Mouse (Mus musculus) intestine, embryonic 15.5 days (tissue): ENCODE measurements around the gene Ms4a3. TPM values are rescaled to one million over a fixed set of nuclear protein-coding genes. Genes with fewer than 3 reads are reported as not detected.
A peak's percentile ranks its signal among the peaks of the same experiment; 100 is the strongest.

ENCODE experiments used
- ATAC-seq: fragments of 200-750 bp; cut with Nextera tagmentation; 2 replicates; pipeline ENCODE4 v1.8.0; 2017; ENCODE audit warnings: moderate TSS enrichment, moderate library complexity
- H3K27ac ChIP-seq: fragments of 300-500 bp; sonication (generic); 2 replicates; pipeline ENCODE4 v1.5.1; 2015; ENCODE audit warnings: mild to moderate bottlenecking, inconsistent platforms
- H3K27me3 ChIP-seq: fragments of 300-500 bp; sonication (generic); replicated peaks from 2 replicates; pipeline ENCODE4 v1.6.1; 2015; ENCODE audit warnings: inconsistent platforms
- H3K36me3 ChIP-seq: fragments of 300-500 bp; sonication (generic); 2 replicates; pipeline ENCODE4 v1.6.1; 2015; ENCODE audit warnings: inconsistent platforms
- H3K4me1 ChIP-seq: fragments of 300-500 bp; sonication (generic); replicated peaks from 2 replicates; pipeline ENCODE4 v1.6.1; 2015; ENCODE audit warnings: inconsistent platforms
- H3K4me2 ChIP-seq: fragments of 300-500 bp; sonication (generic); replicated peaks from 2 replicates; pipeline ENCODE4 v1.6.1; 2015; ENCODE audit warnings: mild to moderate bottlenecking, inconsistent platforms
- H3K4me3 ChIP-seq: fragments of 300-500 bp; sonication (generic); replicated peaks from 2 replicates; pipeline ENCODE4 v1.5.1; 2015; ENCODE audit warnings: inconsistent platforms
- H3K9ac ChIP-seq: fragments of 300-500 bp; sonication (generic); 2 replicates; pipeline ENCODE4 v1.6.1; 2015; ENCODE audit warnings: inconsistent platforms
- H3K9me3 ChIP-seq: fragments of 300-500 bp; sonication (generic); 2 replicates; pipeline ENCODE4 v1.6.1; 2016; ENCODE audit warnings: inconsistent platforms
- WGBS: fragments of 180-500 bp; shearing (Covaris S2); methylation state at CpG from one replicate; pipeline ENCODE4 v1.1.7; 2015; 5-methylcytosine and 5-hydroxymethylcytosine counted together
- polyA plus RNA-seq: library from polyadenylated mRNA; unstranded; fragments of >200 nt; fragmentation: Nextera tagmentation; extraction: Ambion mirVana; gene quantifications from 2 replicates; pipeline ENCODE4 v1.2.1, GENCODE M21; 2015

Ms4a3 gene
- polyA plus RNA-seq, 1 experiment from 2014 or later: 0.34 TPM

GRCm38 (mm10) chr19:11617983-11618382 lies 22.7 kb downstream of the Ms4a3 start:
- no peak overlapping the region for H3K4me3 ChIP-seq
- no peaks in the 10 kb centered on the region for H3K27me3 ChIP-seq
- no peaks in the 10 kb centered on the region for H3K36me3 ChIP-seq
- H3K9me3 ChIP-seq: no peaks in the 10 kb centered on the region
- no peak overlapping the region for H3K9ac ChIP-seq
- H3K4me2 ChIP-seq: no peak overlapping the region
- no peaks in the 10 kb centered on the region for H3K4me1 ChIP-seq
- ATAC-seq: no peak
- H3K27ac ChIP-seq: no peak overlapping the region

- Histone ChIP-seq H3K9ac (no peak overlapping the region), H3K36me3 (no peaks in the 10 kb centered on the region), H3K4me2 (no peak overlapping the region), H3K9me3 (no peaks in the 10 kb centered on the region), H3K27me3 (no peaks in the 10 kb centered on the region), H3K4me3 (no peak overlapping the region), H3K4me1 (no peaks in the 10 kb centered on the region), H3K27ac (no peak overlapping the region)
- no peak for ATAC-seq
- 70% methylated on average over 2 of the region's 2 CpGs for WGBS
Observed at GRCm38 (mm10) chr19:11614805-11615204, 25.8 kb downstream of the Ms4a3 start.

DNA sequence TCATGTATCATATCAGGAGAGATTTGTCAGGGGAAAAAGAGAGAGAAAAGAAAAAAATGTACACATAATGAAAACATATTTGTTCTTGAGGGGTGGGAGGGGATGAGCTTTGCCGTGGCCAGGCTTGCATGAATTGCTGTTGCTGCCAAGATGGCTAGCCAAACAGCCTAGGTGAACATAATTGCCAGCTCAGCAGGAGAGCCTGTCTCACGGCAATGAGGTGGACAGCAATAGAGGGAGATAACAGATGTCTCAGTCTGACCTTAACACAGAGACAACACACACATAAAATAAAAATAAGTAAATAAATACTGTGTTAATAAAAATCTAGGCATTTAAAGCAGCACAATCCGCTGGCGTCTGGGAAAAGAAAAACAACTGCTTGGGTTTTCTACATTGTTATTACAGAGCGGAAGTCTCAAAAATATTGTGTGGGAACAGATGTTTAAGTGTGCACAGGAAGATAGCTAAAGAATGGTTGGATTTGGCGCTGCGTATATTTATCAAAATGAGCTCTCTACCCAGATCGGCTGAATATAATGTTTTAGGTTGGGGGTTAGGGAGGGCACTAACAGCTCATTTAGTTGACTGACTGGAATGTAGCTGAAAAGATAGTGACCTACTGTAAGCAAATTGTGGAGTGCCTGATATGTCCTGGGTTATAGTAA lies 26.7 kb downstream of the Ms4a3 start:
- H3K4me2 ChIP-seq: no peak overlapping the region
- H3K9ac ChIP-seq: no peak overlapping the region
- H3K9me3 ChIP-seq: no peaks in the 10 kb centered on the region
- no peaks in the 10 kb centered on the region for H3K27me3 ChIP-seq
- no peaks in the 10 kb centered on the region for H3K36me3 ChIP-seq
- no peaks in the 10 kb centered on the region for H3K4me1 ChIP-seq
- no peak for ATAC-seq
- WGBS: 53% methylated on average over 8 of the region's 8 CpGs
- no peak overlapping the region for H3K4me3 ChIP-seq
- no peak overlapping the region for H3K27ac ChIP-seq

- Histone ChIP-seq H3K27me3 (no peaks in the 10 kb centered on the region), H3K4me3 (no peak overlapping the region), H3K36me3 (no peaks in the 10 kb centered on the region), H3K4me1 (no peaks in the 10 kb centered on the region), H3K4me2 (no peak overlapping the region), H3K27ac (no peak overlapping the region), H3K9ac (no peak overlapping the region), H3K9me3 (no peaks in the 10 kb centered on the region)
- 89% methylated on average over 1 of the region's 1 CpGs for WGBS
- no peak for ATAC-seq
Observed at GRCm38 (mm10) chr19:11613084-11613483, 27.6 kb downstream of the Ms4a3 start.

DNA sequence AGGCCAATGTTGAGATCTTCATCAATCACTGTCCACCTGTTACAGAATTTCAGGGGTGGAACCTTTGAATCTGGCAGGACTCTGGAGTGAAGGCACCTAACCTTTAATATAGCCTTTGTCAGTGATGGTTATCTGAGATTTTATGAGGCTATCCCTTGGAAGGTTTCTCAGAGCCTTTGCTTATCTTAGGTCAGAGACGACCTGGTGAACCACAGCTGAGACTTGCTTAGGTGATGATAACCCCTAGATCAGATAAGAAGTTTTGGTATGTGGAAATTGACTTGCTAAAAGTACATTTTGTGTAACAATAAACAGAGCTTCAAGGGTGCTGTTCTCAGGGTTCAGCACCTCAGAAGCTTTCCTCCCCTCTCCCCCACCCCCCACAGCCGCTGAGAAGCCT lies 28.4 kb downstream of the Ms4a3 start:
- H3K9ac ChIP-seq: no peak overlapping the region
- no peaks in the 10 kb centered on the region for H3K36me3 ChIP-seq
- no peak for ATAC-seq
- H3K4me3 ChIP-seq: no peak overlapping the region
- 30% methylated on average over 2 of the region's 2 CpGs for WGBS
- H3K9me3 ChIP-seq: no peaks in the 10 kb centered on the region
- H3K4me2 ChIP-seq: no peak overlapping the region
- H3K27ac ChIP-seq: no peak overlapping the region
- H3K27me3 ChIP-seq: no peaks in the 10 kb centered on the region
- H3K4me1 ChIP-seq: no peaks in the 10 kb centered on the region

DNA sequence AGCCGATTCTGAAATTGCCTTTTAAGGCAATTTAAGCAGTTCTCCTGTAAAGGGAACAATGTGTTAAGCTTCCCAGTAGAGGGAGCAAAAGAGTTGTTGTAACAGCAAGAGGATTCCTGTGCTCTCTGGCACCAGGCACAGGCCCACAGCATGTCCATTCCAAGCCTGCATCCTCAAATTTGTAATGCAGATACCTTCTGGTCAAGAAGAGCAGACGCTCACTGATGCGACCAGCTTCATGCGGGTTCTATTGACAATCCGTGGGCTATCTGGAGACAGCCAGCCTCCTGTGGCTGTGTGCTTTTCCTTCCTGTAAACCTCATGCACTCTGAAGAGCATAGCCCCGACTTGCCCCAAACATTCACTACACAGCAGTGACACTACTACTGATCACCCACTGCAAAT lies 29.1 kb downstream of the Ms4a3 start:
- H3K9ac ChIP-seq: no peak overlapping the region
- H3K4me2 ChIP-seq: no peak overlapping the region
- H3K36me3 ChIP-seq: no peaks in the 10 kb centered on the region
- H3K9me3 ChIP-seq: no peaks in the 10 kb centered on the region
- ATAC-seq: peak; percentile 66; the same call in 1 of the 2 replicates
- H3K27me3 ChIP-seq: no peaks in the 10 kb centered on the region
- no peaks in the 10 kb centered on the region for H3K4me1 ChIP-seq
- no peak overlapping the region for H3K27ac ChIP-seq
- no peak overlapping the region for H3K4me3 ChIP-seq
- WGBS: 11% methylated on average over 6 of the region's 6 CpGs

- Histone ChIP-seq H3K9ac (no peak overlapping the region), H3K9me3 (no peaks in the 10 kb centered on the region), H3K36me3 (no peaks in the 10 kb centered on the region), H3K27me3 (no peaks in the 10 kb centered on the region), H3K4me2 (no peak overlapping the region), H3K4me3 (no peak overlapping the region), H3K4me1 (no peaks in the 10 kb centered on the region), H3K27ac (no peak overlapping the region)
- 18% methylated on average over 1 of the region's 1 CpGs for WGBS
- ATAC-seq: no peak
Observed at GRCm38 (mm10) chr19:11608172-11608571, 32.5 kb downstream of the Ms4a3 start.

DNA sequence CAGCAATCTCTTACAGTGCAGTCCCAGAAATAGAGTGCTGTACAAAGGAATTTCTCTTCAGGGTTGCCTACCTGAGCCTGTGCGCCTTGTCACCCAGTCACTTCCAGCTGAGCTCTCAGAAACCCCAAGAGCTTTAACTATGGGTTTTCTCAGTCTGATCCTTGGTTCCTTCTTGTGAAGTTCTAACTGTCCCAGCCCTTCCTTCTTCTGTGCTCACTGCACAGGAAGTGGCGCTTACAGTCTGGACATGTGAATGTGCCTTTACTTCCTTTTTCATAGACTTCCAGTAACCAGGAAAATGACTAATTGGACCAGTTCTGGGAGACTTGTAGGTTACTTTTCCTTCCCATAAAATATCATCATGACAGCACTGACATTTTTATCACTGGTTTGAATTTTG lies 36.0 kb downstream of the Ms4a3 start, which contains the start of gene Ms4a6d:
Gene Ms4a6d (minus strand): TSS at position 247 of the 400 bp plus-strand sequence.
- Histone ChIP-seq H3K4me1 (no peaks in the 10 kb centered on the region), H3K4me2 (no peak within 1 kb of the TSS), H3K4me3 (no peak within 1 kb of the TSS), H3K9me3 (no peaks in the 10 kb centered on the region), H3K27ac (no peak within 1 kb of the TSS), H3K9ac (no peak within 1 kb of the TSS), H3K36me3 (no peaks in the 10 kb centered on the region), H3K27me3 (no peaks in the 10 kb centered on the region)
- 91% methylated on average over 2 of the region's 2 CpGs for WGBS
- no peak for ATAC-seq

DNA sequence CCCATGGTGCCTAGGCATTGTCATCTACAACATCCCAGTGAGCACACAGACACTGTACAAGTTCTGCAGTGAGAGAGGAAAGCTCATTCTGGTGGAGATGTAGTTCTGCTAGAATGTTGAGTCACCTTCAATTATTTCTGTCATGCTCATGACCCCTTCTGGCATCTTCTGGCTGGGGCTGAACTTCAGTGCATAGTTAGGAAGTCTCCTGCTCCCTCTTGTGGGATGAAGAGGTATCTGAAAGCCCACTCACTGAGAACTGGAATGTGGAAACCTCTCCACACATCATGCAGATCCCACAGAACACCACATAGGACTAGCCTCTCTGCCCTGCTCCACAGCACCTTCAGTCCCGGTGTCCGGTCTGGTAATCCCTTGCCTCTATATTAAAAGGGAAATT lies 38.6 kb downstream of the Ms4a3 start:
- WGBS: 79% methylated on average over 2 of the region's 2 CpGs
- H3K4me3 ChIP-seq: no peak overlapping the region
- no peak overlapping the region for H3K27ac ChIP-seq
- no peaks in the 10 kb centered on the region for H3K4me1 ChIP-seq
- no peak overlapping the region for H3K9ac ChIP-seq
- no peaks in the 10 kb centered on the region for H3K36me3 ChIP-seq
- no peaks in the 10 kb centered on the region for H3K9me3 ChIP-seq
- no peak; the same call in 1 of the 2 replicates for ATAC-seq
- no peak overlapping the region for H3K4me2 ChIP-seq
- no peaks in the 10 kb centered on the region for H3K27me3 ChIP-seq

- no peak overlapping the region for H3K4me3 ChIP-seq
- H3K36me3 ChIP-seq: no peaks in the 10 kb centered on the region
- H3K27ac ChIP-seq: no peak overlapping the region
- no peak overlapping the region for H3K4me2 ChIP-seq
- no peaks in the 10 kb centered on the region for H3K27me3 ChIP-seq
- H3K9me3 ChIP-seq: no peaks in the 10 kb centered on the region
- H3K9ac ChIP-seq: no peak overlapping the region
- WGBS: 85% methylated on average over 3 of the region's 3 CpGs
- H3K4me1 ChIP-seq: no peaks in the 10 kb centered on the region
- no peak for ATAC-seq
Observed at GRCm38 (mm10) chr19:11601349-11601748, 39.3 kb downstream of the Ms4a3 start.

- no peak overlapping the region for H3K9ac ChIP-seq
- H3K27me3 ChIP-seq: no peaks in the 10 kb centered on the region
- no peaks in the 10 kb centered on the region for H3K9me3 ChIP-seq
- H3K4me1 ChIP-seq: no peaks in the 10 kb centered on the region
- no peak for ATAC-seq
- no peak overlapping the region for H3K4me3 ChIP-seq
- no peak overlapping the region for H3K4me2 ChIP-seq
- 66% methylated on average over 2 of the region's 2 CpGs for WGBS
- H3K36me3 ChIP-seq: no peaks in the 10 kb centered on the region
- H3K27ac ChIP-seq: no peak overlapping the region
Observed at GRCm38 (mm10) chr19:11589891-11590449, 50.7 kb downstream of the Ms4a3 start.

DNA sequence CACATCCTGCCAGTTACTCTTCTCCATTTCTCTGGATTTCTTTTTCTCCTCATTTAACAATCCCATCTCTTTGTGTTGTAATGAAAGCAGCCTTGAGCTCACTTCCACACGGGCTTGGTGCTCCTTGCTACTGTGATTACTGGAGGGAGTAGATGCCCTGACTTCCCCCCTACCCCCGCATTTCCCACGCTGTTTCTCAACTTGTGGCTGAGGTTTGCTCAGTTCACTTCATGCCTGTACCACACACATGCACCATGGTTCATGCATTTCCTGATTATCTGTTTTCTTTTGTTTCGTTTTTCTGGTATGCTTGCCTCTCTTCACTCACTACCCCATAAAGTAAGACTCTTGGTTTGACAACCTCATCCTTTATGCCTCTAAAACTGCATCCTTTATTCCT lies 51.4 kb downstream of the Ms4a3 start:
- Histone ChIP-seq H3K4me1 (no peaks in the 10 kb centered on the region), H3K36me3 (no peaks in the 10 kb centered on the region), H3K27ac (no peak overlapping the region), H3K4me2 (no peak overlapping the region), H3K9ac (no peak overlapping the region), H3K27me3 (no peaks in the 10 kb centered on the region), H3K9me3 (no peaks in the 10 kb centered on the region), H3K4me3 (no peak overlapping the region)
- ATAC-seq: no peak
- WGBS: 68% methylated on average over 4 of the region's 4 CpGs
